Mouse (Mus musculus) macrophage (primary cell): ENCODE results near the gene Klhl33. TPM values are rescaled to one million over a fixed set of nuclear protein-coding genes. Genes with fewer than 3 reads are reported as not detected.
"Not testable (repeated sequence)": the region's sequence is repeated elsewhere in the genome, so short reads cannot be mapped to it uniquely, and the experiment has no call there.

ENCODE experiments used
- H3K27ac ChIP-seq: fragments of 350-480 bp; formaldehyde crosslinking; 2 replicates; pipeline ENCODE4 v1.9.0; 2021
- H3K36me3 ChIP-seq: fragments of 350-480 bp; formaldehyde crosslinking; 2 replicates; pipeline ENCODE4 v1.9.0; 2021; ENCODE audit errors: inconsistent target
- H3K4me3 ChIP-seq: fragments of 350-480 bp; formaldehyde crosslinking; 2 replicates; pipeline ENCODE4 v1.9.0; 2021; ENCODE audit errors: inconsistent target
- H3K79me2 ChIP-seq: fragments of 350-480 bp; formaldehyde crosslinking; 2 replicates; pipeline ENCODE4 v1.9.0; 2021; ENCODE audit errors: inconsistent target
- WGBS: methylation state at CpG from one replicate; pipeline ENCODE4 v1.1.7; 2026; ENCODE audit warnings: inconsistent platforms; ENCODE audit not compliant: missing documents; 5-methylcytosine and 5-hydroxymethylcytosine counted together
- polyA plus RNA-seq: library from polyadenylated mRNA; stranded (reverse); fragments of 250-400 nt; gene quantifications from 3 replicates; pipeline ENCODE4 v1.2.4, GENCODE M21; 2018; ENCODE audit warnings: inconsistent platforms

Gene Klhl33
- polyA plus RNA-seq, 1 experiment from 2014 or later = not detected

DNA sequence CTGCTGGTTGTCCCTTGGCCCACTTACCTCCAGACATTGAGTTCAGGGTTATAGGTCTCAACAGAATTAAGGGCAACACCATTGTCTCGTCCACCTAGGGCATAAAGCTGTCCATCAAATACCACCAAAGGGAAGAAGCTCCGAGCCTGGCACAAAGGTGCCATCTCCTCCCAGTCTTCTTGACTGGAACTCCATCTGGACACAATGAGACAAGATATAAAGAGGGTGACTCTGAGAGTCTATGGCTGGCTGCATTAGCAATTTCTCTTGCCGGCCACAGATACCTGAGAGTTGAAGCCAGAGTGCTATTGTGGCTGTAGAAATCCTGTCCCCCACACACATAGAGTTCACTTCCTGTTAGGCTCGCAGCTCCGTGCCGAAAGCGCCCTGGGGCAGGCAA, 5.2 kb downstream of the Klhl33 start:
- Histone ChIP-seq H3K36me3 (no peaks in the 10 kb centered on the region), H3K79me2 (no peaks in the 10 kb centered on the region), H3K4me3 (no peak overlapping the region), H3K27ac (no peak overlapping the region)
- WGBS = 55% methylated on average over 5 of the region's 7 CpGs

DNA sequence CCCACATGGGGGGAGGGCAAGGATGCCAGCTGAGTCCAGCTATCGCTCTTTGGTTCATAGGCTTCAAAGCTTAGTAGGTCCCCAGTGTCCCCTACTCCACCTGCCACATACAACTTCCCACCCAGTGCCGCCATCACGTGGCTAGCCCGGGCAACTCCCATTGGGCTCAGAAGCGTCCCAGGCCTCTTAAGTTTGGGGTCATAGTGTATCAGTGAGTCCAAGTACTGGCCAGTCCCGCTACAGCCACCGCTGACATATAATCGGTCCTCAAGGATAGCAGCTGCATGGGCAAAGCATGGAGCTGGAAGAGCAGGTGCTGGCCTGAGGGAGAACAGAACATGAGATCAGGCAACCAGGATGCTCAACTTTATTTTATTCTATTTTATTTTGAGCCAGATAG, 5.7 kb downstream of the Klhl33 start:
- no peak overlapping the region for H3K4me3 ChIP-seq
- no peaks in the 10 kb centered on the region for H3K79me2 ChIP-seq
- H3K36me3 ChIP-seq = no peaks in the 10 kb centered on the region
- H3K27ac ChIP-seq = no peak overlapping the region
- 97% methylated on average over 8 of the region's 8 CpGs for WGBS

DNA sequence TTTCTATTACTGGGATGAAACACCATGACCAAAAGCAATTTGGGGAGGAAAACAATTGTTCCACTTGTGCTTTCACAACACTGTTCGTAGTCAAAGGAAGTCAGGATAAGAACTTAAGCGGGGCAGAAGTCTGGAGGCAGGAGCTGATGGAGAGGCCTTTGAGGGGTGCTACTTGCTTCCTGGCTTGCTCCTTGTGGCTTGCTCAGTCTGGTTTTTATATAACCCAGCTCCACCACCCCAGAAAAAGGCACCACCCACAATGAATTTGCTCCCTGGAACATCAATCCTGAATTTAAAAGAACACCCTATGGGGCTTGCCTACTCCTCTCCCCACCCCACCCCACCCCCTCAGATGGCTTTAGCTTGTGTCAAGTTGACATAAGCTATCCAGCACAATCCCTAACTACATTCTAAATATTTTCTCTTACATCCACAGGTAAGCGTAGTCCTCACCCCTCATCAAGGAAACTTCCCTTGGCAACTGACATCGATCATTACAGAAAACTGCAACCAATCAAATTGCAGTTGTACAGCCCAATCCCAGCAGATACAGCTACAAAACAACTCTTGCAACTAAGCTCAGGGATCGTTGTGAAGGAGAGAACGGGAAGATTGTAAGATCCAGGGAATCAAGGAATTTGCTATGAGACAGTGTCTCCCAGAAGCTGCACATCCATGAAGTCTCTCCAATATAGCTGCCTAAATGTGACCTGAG, 20.9 kb downstream of the Klhl33 start:
- no peak overlapping the region for H3K4me3 ChIP-seq
- H3K79me2 ChIP-seq = no peaks in the 10 kb centered on the region
- no peak overlapping the region for H3K27ac ChIP-seq
- WGBS = 86% methylated on average over 6 of the region's 6 CpGs
- no peaks in the 10 kb centered on the region for H3K36me3 ChIP-seq

DNA sequence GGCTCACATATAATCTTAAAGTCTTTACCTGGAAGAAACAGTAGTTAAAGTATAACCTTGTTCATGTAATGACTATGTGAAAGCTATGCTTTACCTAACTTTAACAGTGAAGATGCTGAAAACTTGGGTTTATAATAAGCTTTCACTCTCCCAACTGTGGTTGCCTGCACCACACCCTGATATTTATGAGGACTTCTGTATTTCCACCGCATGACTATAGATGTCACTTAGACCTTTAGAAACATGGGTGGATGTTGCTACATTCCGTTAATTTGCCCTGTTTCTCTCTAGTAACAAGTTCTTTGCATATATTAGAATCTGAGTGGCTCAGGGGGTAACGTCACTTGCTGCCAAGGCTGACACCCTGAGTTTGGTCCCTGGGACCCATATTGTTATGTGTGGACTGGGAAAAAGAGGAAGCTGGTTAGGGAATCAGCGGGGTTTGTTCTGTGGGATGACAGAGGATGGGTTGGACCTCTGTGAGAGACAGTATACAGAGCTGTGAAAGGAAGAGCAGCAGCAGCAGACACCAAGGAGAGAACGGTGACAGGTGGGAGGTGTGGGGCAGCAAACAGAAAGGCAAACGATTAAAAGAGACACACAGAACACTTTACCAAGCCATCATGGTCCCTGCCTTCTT, 21.6 kb downstream of the Klhl33 start:
- no peak overlapping the region for H3K27ac ChIP-seq
- 60% methylated on average over 6 of the region's 6 CpGs for WGBS
- no peak overlapping the region for H3K4me3 ChIP-seq
- H3K36me3 ChIP-seq = no peaks in the 10 kb centered on the region
- no peaks in the 10 kb centered on the region for H3K79me2 ChIP-seq

DNA sequence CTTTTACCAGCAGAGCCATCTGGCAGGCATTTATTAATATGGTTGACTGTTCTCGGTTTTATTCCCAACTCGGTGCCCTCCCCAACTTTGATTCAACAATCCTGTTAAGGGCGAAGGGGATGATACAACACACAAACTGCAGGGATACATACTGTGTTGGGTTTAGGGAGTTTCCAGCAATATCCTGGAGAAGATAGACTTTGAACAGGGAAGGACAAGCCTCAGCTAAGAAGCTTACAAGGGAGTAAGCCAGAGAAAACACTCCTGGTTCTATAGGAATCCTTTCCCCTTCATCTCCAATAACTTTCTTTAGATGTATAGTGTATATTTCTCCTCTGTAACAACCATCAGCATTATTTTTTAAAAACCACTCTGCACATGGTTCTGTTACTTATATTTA, 22.1 kb downstream of the Klhl33 start:
- H3K27ac ChIP-seq = no peak overlapping the region
- H3K36me3 ChIP-seq = no peaks in the 10 kb centered on the region
- H3K4me3 ChIP-seq = no peak overlapping the region
- H3K79me2 ChIP-seq = peaks cover 1% of the 10 kb centered on the region; the same call in 1 of the 2 replicates
- 89% methylated on average over 3 of the region's 3 CpGs for WGBS

DNA sequence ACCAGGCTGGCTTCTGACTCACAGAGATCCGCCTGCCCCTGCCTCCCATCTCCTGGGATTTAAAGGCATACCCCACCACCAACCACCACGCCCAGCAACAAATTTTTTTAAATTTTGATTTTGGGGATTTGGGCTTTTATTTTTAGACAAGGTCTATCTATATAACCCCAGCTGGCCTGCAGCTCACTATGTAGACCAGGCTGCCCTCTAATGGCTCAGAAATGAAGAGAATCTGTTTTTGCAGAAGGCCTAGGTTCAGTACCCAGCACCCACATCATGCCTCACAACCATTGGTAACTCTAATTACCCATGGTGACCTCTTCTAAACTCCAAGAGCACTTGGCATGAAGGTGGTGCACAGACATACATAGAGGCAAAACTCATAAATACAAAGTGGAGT, 26.0 kb downstream of the Klhl33 start:
- 68% methylated on average over 2 of the region's 2 CpGs for WGBS
- no peak overlapping the region; the same call in 1 of the 2 replicates for H3K4me3 ChIP-seq
- peaks cover 40% of the 10 kb centered on the region for H3K79me2 ChIP-seq
- H3K27ac ChIP-seq = peak overlapping the region; percentile 92
- peaks cover 11% of the 10 kb centered on the region; the same call in 1 of the 2 replicates for H3K36me3 ChIP-seq

GRCm38 (mm10) chr14:50870805-50871143, 26.5 kb downstream of the Klhl33 start:
- H3K36me3 ChIP-seq = peaks cover 14% of the 10 kb centered on the region; the same call in 1 of the 2 replicates
- 22% methylated on average over 5 of the region's 5 CpGs for WGBS
- peaks cover 45% of the 10 kb centered on the region for H3K79me2 ChIP-seq
- H3K4me3 ChIP-seq = peak overlapping the region; percentile 66
- peak overlapping the region; percentile 92 for H3K27ac ChIP-seq

- Histone ChIP-seq H3K27ac (peak within 1 kb of the TSS; percentile 92), H3K36me3 (peaks cover 14% of the 10 kb centered on the region; the same call in 1 of the 2 replicates), H3K79me2 (peaks cover 46% of the 10 kb centered on the region), H3K4me3 (peak within 1 kb of the TSS; percentile 66)
- WGBS = 2% methylated on average over 32 of the region's 32 CpGs
Measured at GRCm38 (mm10) chr14:50869889-50870804, 27.2 kb downstream of the Klhl33 start, which contains the start of gene Tep1. Gene Tep1, minus strand, starts transcription at chr14:50870560.

GRCm38 (mm10) chr14:50868656-50869055, 28.7 kb downstream of the Klhl33 start:
- peaks cover 51% of the 10 kb centered on the region for H3K79me2 ChIP-seq
- WGBS = 100% methylated on average over 2 of the region's 5 CpGs
- no peak overlapping the region for H3K27ac ChIP-seq
- H3K36me3 ChIP-seq = peaks cover 16% of the 10 kb centered on the region; the same call in 1 of the 2 replicates
- H3K4me3 ChIP-seq = no peak overlapping the region

DNA sequence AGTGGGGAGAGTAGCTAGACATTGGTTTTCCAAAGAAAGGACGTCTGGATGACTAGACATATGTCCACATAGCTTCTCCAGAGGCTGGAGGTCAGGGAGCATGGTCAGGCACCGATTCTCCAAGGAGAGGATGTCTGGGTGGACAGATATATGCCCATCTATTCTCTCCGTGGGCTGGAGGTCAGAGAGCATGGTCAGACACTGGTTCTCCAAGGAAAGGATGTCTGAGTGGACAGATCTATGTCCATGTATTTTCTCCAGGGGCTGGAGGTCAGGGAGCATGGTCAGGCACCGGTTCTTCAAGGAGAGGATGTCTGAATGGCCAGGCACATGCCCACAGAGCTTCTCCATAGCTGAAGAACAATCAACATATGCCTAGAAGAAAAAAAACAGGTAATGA, 29.1 kb downstream of the Klhl33 start:
- peaks cover 56% of the 10 kb centered on the region for H3K79me2 ChIP-seq
- H3K36me3 ChIP-seq = peaks cover 20% of the 10 kb centered on the region; the same call in 1 of the 2 replicates
- WGBS = 94% methylated on average over 4 of the region's 4 CpGs
- H3K27ac ChIP-seq = peak overlapping the region; percentile 84
- H3K4me3 ChIP-seq = no peak overlapping the region

GRCm38 (mm10) chr14:50866966-50867365, 30.3 kb downstream of the Klhl33 start:
- 88% methylated on average over 2 of the region's 3 CpGs for WGBS
- H3K4me3 ChIP-seq = no peak overlapping the region
- peaks cover 32% of the 10 kb centered on the region; the same call in 1 of the 2 replicates for H3K36me3 ChIP-seq
- H3K27ac ChIP-seq = peak overlapping the region; percentile 84
- peaks cover 57% of the 10 kb centered on the region for H3K79me2 ChIP-seq

GRCm38 (mm10) chr14:50865005-50865404, 32.3 kb downstream of the Klhl33 start:
- H3K27ac ChIP-seq = peak overlapping the region; percentile 84
- peaks cover 50% of the 10 kb centered on the region for H3K36me3 ChIP-seq

DNA sequence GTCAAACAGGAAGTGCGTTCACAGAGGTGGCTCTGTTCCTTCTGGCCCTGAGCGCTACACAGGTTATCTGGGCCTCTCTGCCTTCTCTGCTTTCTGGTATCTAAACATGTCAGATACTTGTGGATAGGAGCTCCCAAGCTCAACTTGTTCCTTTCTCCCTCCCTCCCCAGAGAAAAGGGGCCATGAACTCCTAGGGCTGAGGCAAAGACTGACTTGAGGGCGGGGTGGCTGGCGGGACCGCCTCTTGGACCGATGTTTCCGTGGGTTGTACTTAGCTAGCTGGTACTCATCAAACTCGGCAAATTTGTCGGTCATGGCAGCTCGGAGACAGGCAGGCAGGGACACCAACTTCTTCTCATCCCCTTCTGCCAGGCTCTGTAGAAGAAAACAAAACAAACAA, 34.7 kb downstream of the Klhl33 start:
- Histone ChIP-seq H3K4me3 (no peak overlapping the region), H3K79me2 (peaks cover 52% of the 10 kb centered on the region), H3K27ac (no peak overlapping the region), H3K36me3 (peaks cover 65% of the 10 kb centered on the region)
- WGBS = 97% methylated on average over 10 of the region's 10 CpGs

More at GRCm38 (mm10) chr14:50865005-50865404, 32.3 kb downstream of the Klhl33 start:
- H3K4me3 ChIP-seq = not testable (repeated sequence)
- peaks cover 65% of the 10 kb centered on the region for H3K79me2 ChIP-seq

- Histone ChIP-seq H3K27ac (no peak overlapping the region), H3K36me3 (peaks cover 89% of the 10 kb centered on the region), H3K4me3 (no peak overlapping the region), H3K79me2 (peaks cover 19% of the 10 kb centered on the region; the same call in 1 of the 2 replicates)
- WGBS = 92% methylated on average over 4 of the region's 5 CpGs
Measured at GRCm38 (mm10) chr14:50855788-50856187, 41.5 kb downstream of the Klhl33 start.
